Mouse (Mus musculus) liver, postnatal 0 days (tissue): ENCODE measurements at regions not wholly inside any gene's neighbourhood (a gene's known extent, or its start where the extent isn't known, plus 50 kb on each side); places are given as distances from the start of the nearest gene placed in this dataset.

Source experiments
- ATAC-seq: fragments of 200-750 bp; cut with Nextera tagmentation; 2 replicates; pipeline ENCODE4 v1.8.0; 2017; ENCODE audit warnings: mild to moderate bottlenecking, moderate library complexity
- DNase-seq: peaks from one replicate; pipeline ENCODE4 v3.0.0-alpha.2; 2016
- H3K27ac ChIP-seq: fragments of 300-500 bp; sonication (generic); 2 replicates; pipeline ENCODE4 v1.5.1; 2014; ENCODE audit warnings: antibody characterized with exemption, moderate library complexity, mild to moderate bottlenecking, low read depth
- H3K27me3 ChIP-seq: fragments of 300-500 bp; sonication (generic); 2 replicates; pipeline ENCODE4 v1.6.1; 2014; ENCODE audit warnings: low read length, control low read depth, mixed read lengths; ENCODE audit not compliant: insufficient read depth
- H3K36me3 ChIP-seq: fragments of 300-500 bp; sonication (generic); replicated peaks from 2 replicates; pipeline ENCODE4 v1.6.1; 2014; ENCODE audit warnings: mild to moderate bottlenecking, control low read depth, low read length, moderate library complexity, mixed read lengths; ENCODE audit not compliant: insufficient read depth
- H3K4me1 ChIP-seq: fragments of 300-500 bp; sonication (generic); 2 replicates; pipeline ENCODE4 v1.6.1; 2014; ENCODE audit warnings: antibody characterized with exemption, mild to moderate bottlenecking, control low read depth; ENCODE audit not compliant: insufficient read depth
- H3K4me2 ChIP-seq: fragments of 300-500 bp; sonication (generic); 2 replicates; pipeline ENCODE4 v1.6.1; 2014; ENCODE audit warnings: low read depth, mild to moderate bottlenecking, low read length, moderate library complexity, mixed read lengths
- H3K4me3 ChIP-seq: fragments of 300-500 bp; sonication (generic); 2 replicates; pipeline ENCODE4 v1.5.1; 2014; ENCODE audit warnings: low read depth, low read length
- H3K9ac ChIP-seq: fragments of 300-500 bp; sonication (generic); replicated peaks from 2 replicates; pipeline ENCODE4 v1.6.1; 2014; ENCODE audit warnings: mild to moderate bottlenecking, moderate library complexity
- H3K9me3 ChIP-seq: fragments of 300-500 bp; sonication (generic); 2 replicates; pipeline ENCODE4 v1.6.1; 2016; ENCODE audit warnings: mild to moderate bottlenecking, control low read depth, low read length, mixed read lengths
- CTCF ChIP-seq: sonication (generic); IDR thresholded peaks from 2 replicates; pipeline ENCODE4 v1.5.1; 2016; ENCODE audit warnings: antibody characterized with exemption, low read depth
- EP300 ChIP-seq: IDR thresholded peaks from 2 replicates; pipeline ENCODE4 v1.6.1; 2016; ENCODE audit warnings: antibody characterized with exemption, low read depth, mild to moderate bottlenecking
- WGBS: fragments of 180-500 bp; shearing (Covaris S2); extraction: QIAGEN DNeasy Blood & Tissue Kit; methylation state at CpG from one replicate; pipeline ENCODE4 v1.1.7; 2014; ENCODE audit not compliant: insufficient replicate concordance; 5-methylcytosine and 5-hydroxymethylcytosine counted together

GRCm38 (mm10) chr6:104916787-104917186 lies 424.2 kb downstream of the Cntn6 start:
- Histone ChIP-seq H3K36me3 (no peaks in the 10 kb centered on the region), H3K9ac (no peak overlapping the region), H3K27me3 (no peaks in the 10 kb centered on the region), H3K9me3 (no peaks in the 10 kb centered on the region), H3K27ac (no peak overlapping the region), H3K4me2 (no peak overlapping the region), H3K4me3 (no peak overlapping the region), H3K4me1 (no peaks in the 10 kb centered on the region)
- ATAC-seq = no peak
- TF ChIP-seq EP300 (no peak), CTCF (no peak)
- no peak for DNase-seq

GRCm38 (mm10) chr6:104922577-104922976 lies 430.0 kb downstream of the Cntn6 start:
- Histone ChIP-seq H3K36me3 (no peaks in the 10 kb centered on the region), H3K9ac (no peak overlapping the region), H3K4me2 (no peak overlapping the region), H3K9me3 (0 out of 2 replicates have a peak, but pooled peaks cover 2% of the 10 kb centered on the region), H3K27me3 (no peaks in the 10 kb centered on the region), H3K4me3 (no peak overlapping the region), H3K4me1 (no peaks in the 10 kb centered on the region), H3K27ac (no peak overlapping the region)
- DNase-seq (no peak), ATAC-seq (no peak)
- TF ChIP-seq EP300 (no peak), CTCF (no peak)
- WGBS = 83% methylated on average over 1 of the region's 1 CpGs

GRCm38 (mm10) chr6:104926088-104926487 lies 433.5 kb downstream of the Cntn6 start:
- H3K4me1 ChIP-seq = no peaks in the 10 kb centered on the region
- H3K4me2 ChIP-seq = no peak overlapping the region
- DNase-seq (no peak), ATAC-seq (no peak)
- no peak overlapping the region for H3K27ac ChIP-seq
- TF ChIP-seq CTCF (no peak), EP300 (no peak)
- no peaks in the 10 kb centered on the region for H3K36me3 ChIP-seq
- no peak overlapping the region for H3K4me3 ChIP-seq
- 0 out of 2 replicates have a peak, but pooled peaks cover 2% of the 10 kb centered on the region for H3K9me3 ChIP-seq
- no peaks in the 10 kb centered on the region for H3K27me3 ChIP-seq
- no peak overlapping the region for H3K9ac ChIP-seq

- ATAC-seq (no peak), DNase-seq (no peak)
- no peaks in the 10 kb centered on the region for H3K36me3 ChIP-seq
- H3K9ac ChIP-seq = no peak overlapping the region
- no peaks in the 10 kb centered on the region for H3K4me1 ChIP-seq
- H3K27me3 ChIP-seq = no peaks in the 10 kb centered on the region
- WGBS = 68% methylated on average over 5 of the region's 5 CpGs
- H3K4me2 ChIP-seq = no peak overlapping the region
- H3K9me3 ChIP-seq = no peaks in the 10 kb centered on the region
- TF ChIP-seq EP300 (no peak), CTCF (no peak)
- H3K27ac ChIP-seq = no peak overlapping the region
- no peak overlapping the region for H3K4me3 ChIP-seq
These were observed 437.7 kb downstream of the Cntn6 start for GRCm38 (mm10) chr6:104930284-104930683.

- WGBS = 89% methylated on average over 4 of the region's 4 CpGs
- ATAC-seq = no peak
These were observed 439.6 kb downstream of the Cntn6 start for GRCm38 (mm10) chr6:104932153-104932552.

GRCm38 (mm10) chr6:104939134-104939533 lies 446.5 kb downstream of the Cntn6 start:
- Histone ChIP-seq H3K36me3 (no peaks in the 10 kb centered on the region), H3K4me2 (no peak overlapping the region), H3K27me3 (no peaks in the 10 kb centered on the region), H3K27ac (no peak overlapping the region), H3K4me3 (no peak overlapping the region), H3K4me1 (no peaks in the 10 kb centered on the region), H3K9me3 (no peaks in the 10 kb centered on the region), H3K9ac (no peak overlapping the region)
- DNase-seq = no peak
- no peak for ATAC-seq
- TF ChIP-seq EP300 = no peak
- TF ChIP-seq CTCF = 0 out of 2 replicates have a peak, but pooled peaks have one; percentile 4
- 79% methylated on average over 1 of the region's 1 CpGs for WGBS

More at GRCm38 (mm10) chr6:104932153-104932552, 439.6 kb downstream of the Cntn6 start:
- DNase-seq = no peak
- no peaks in the 10 kb centered on the region for H3K4me1 ChIP-seq
- H3K9me3 ChIP-seq = no peaks in the 10 kb centered on the region
- H3K4me2 ChIP-seq = no peak overlapping the region
- H3K36me3 ChIP-seq = no peaks in the 10 kb centered on the region
- TF ChIP-seq EP300 = no peak
- TF ChIP-seq CTCF = no peak
- H3K27me3 ChIP-seq = no peaks in the 10 kb centered on the region
- no peak overlapping the region for H3K9ac ChIP-seq
- no peak overlapping the region for H3K4me3 ChIP-seq
- H3K27ac ChIP-seq = no peak overlapping the region

- Histone ChIP-seq H3K9me3 (0 out of 2 replicates have a peak, but pooled peaks cover under 1% of the 10 kb centered on the region), H3K36me3 (no peaks in the 10 kb centered on the region), H3K4me3 (no peak overlapping the region), H3K4me1 (no peaks in the 10 kb centered on the region), H3K4me2 (no peak overlapping the region), H3K27me3 (no peaks in the 10 kb centered on the region), H3K27ac (no peak overlapping the region), H3K9ac (no peak overlapping the region)
- ATAC-seq (no peak), DNase-seq (no peak)
- no peak for TF ChIP-seq EP300
- TF ChIP-seq CTCF = no peak
These were observed 481.9 kb downstream of the Cntn6 start for GRCm38 (mm10) chr6:104974517-104974916.
